Mouse (Mus musculus) left cerebral cortex, adult 2 months (tissue): ENCODE measurements around the gene Drc7. TPM values are rescaled to one million over a fixed set of nuclear protein-coding genes. Genes with fewer than 3 reads are reported as not detected.
"Not testable (repeated sequence)": the region's sequence is repeated elsewhere in the genome, so short reads cannot be mapped to it uniquely, and the experiment has no call there.

Experiments used
- DNase-seq, 2 experiments: peaks; one replicate each; pipeline ENCODE4 v3.0.0; 2021 to 2022; ENCODE audit warnings: low spot score in 2 of 2, mixed read lengths in 1 of 2; ENCODE audit errors: extremely low spot score in 1 of 2
- H3K27ac ChIP-seq: fragments of 200-600 bp; 2 replicates; pipeline ENCODE4 v1.8.1; 2022
- H3K4me3 ChIP-seq: fragments of 200-600 bp; 2 replicates; pipeline ENCODE4 v1.8.1; 2022
- CTCF ChIP-seq: fragments of 200-600 bp; IDR thresholded peaks from 2 replicates; pipeline ENCODE4 v1.8.1; 2022; ENCODE audit warnings: antibody characterized with exemption, mild to moderate bottlenecking, moderate library complexity
- intact Hi-C: fragments of 180-260 bp; cut with DNase I; formaldehyde crosslinking; loops from one replicate; pipeline ENCODE4 v1.15.1; 2025
- long read RNA-seq, 2 experiments: library from polyadenylated mRNA; stranded (forward); transcript quantifications; one replicate each; pipeline ENCODE4 v2.0.0; 2021; ENCODE audit warnings: borderline mapping rate in 2 of 2
- total RNA-seq, 2 experiments: library from RNA; stranded (reverse); gene quantifications; 2 replicates each; pipeline ENCODE4 v1.2.3; 2021

Drc7 gene
- total RNA-seq: 1 to 10 TPM in 1 of 2 experiments, under 1 TPM in 1; 0.75 to 1.1 TPM
- long read RNA-seq, experiment 1: 0 reads
- long read RNA-seq, experiment 2: 0 reads

DNA sequence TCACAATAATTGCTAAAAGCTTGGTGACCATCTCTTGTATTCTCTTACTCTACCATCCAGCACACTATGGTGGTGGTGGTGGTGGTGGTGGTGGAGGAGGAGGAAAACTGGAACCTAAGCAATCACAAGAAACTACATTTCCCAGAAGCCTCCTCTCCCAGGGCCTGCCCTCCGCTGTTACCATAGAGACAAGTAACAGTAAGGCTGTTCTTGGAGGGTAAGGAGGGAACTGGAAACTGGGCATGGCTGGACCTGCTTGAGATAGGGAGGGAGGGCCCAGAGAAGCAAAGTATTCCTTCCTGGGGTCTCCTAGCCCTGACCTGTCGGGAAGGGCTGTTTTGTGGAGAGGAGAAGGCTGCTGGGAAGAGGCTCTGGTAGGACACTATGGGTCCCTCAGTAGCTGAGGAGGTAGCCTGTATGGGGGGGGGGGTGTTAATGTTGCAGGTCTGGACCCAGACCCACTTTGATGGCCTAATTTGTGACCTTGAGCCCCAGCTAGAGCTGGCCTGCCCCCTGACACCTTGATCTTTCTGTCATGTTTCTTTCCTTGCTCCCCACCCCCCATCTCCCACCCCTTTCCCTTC, at the start of gene Drc7:
Drc7 (plus strand) TSS at position 177 of the 584 bp plus-strand sequence.
- Histone ChIP-seq H3K4me3 (no peak within 1 kb of the TSS), H3K27ac (no peak within 1 kb of the TSS)
- DNase-seq: peak; percentile 14 to 22
- intact Hi-C loops: no loop called here
- no peak for TF ChIP-seq CTCF

- no peak for DNase-seq
- H3K27ac ChIP-seq: no peak overlapping the region
- intact Hi-C loops: no loop called here
- no peak for TF ChIP-seq CTCF
- no peak overlapping the region for H3K4me3 ChIP-seq
Observed at GRCm38 (mm10) chr8:95012442-95012919, 42.4 kb upstream of the Drc7 start.

- intact Hi-C loops: no loop called here
- H3K4me3 ChIP-seq: no peak overlapping the region
- DNase-seq: no peak
- TF ChIP-seq CTCF: no peak
- H3K27ac ChIP-seq: no peak overlapping the region
Observed at GRCm38 (mm10) chr8:95015866-95016265, 39.0 kb upstream of the Drc7 start.

GRCm38 (mm10) chr8:95016684-95017083, 38.2 kb upstream of the Drc7 start:
- intact Hi-C loops: no loop called here
- no peak overlapping the region for H3K4me3 ChIP-seq
- TF ChIP-seq CTCF: no peak
- H3K27ac ChIP-seq: no peak overlapping the region
- DNase-seq: no peak

GRCm38 (mm10) chr8:95017451-95017850, 37.5 kb upstream of the Drc7 start, which contains the start of gene Adgrg3:
Gene Adgrg3 (plus strand): TSS chr8:95017692.
- DNase-seq: no peak
- intact Hi-C loops: no loop called here
- Histone ChIP-seq H3K27ac (no peak within 1 kb of the TSS), H3K4me3 (no peak within 1 kb of the TSS)
- TF ChIP-seq CTCF: no peak

DNA sequence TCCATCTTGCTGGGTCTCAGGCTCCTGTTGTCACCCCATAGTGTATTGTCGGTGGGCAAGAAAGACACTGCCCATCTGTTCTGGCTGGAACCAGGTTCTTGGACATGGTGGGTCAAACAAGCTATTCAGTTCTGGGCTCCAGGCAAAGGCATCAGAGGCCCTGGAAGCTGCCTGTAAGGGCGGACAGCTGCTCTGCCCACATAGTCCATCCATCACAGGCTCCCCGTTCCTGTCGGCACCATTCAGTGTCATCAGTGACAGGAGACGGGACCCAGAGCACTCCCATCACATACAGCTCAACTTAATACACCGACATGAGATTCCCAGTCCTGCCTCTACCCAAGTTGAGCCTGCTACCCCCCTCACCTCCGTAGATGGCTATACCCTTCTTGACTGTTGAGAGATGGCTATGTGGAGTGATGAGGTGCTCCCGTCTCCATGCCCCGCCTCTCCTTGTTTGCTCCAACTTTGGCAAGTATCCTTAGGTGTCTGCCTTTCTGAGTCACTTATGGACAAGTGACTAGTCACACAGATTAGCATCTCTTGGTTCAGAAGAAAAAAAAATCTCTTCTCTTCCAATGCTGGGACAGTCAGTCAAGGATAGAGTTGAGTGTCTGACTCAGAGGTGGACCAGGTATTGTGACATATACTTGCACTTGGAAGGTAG, 36.8 kb upstream of the Drc7 start:
- H3K27ac ChIP-seq: no peak overlapping the region
- no peak for TF ChIP-seq CTCF
- intact Hi-C loops: no loop called here
- DNase-seq: no peak
- H3K4me3 ChIP-seq: no peak overlapping the region

GRCm38 (mm10) chr8:95020293-95020777, 34.6 kb upstream of the Drc7 start:
- Histone ChIP-seq H3K4me3 (no peak overlapping the region), H3K27ac (no peak overlapping the region)
- DNase-seq: no peak
- intact Hi-C loops: no loop called here
- TF ChIP-seq CTCF: no peak

DNA sequence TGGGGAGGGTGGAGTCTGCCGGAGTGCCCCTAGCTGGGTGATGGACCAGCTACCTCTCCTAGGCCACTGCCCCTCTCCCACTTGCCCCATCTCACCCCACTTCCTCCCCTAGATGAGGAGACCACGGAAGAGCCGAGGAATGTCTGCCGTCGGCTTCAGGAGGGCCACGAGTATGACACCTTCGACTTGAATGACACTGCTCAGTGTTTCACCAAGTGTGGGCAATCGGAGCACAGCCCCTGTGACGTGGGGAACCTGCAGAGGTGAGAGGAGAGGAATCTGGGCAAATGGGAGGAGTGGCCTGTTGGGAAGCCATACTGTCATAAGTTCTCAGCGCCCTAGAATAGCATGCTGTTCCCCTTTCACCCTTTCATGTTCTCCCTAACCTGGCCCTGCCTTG, 34.1 kb upstream of the Drc7 start:
- no peak overlapping the region for H3K4me3 ChIP-seq
- no peak for DNase-seq
- intact Hi-C loops: no loop called here
- TF ChIP-seq CTCF: no peak
- no peak overlapping the region for H3K27ac ChIP-seq

GRCm38 (mm10) chr8:95023201-95023600, 31.7 kb upstream of the Drc7 start:
- TF ChIP-seq CTCF: no peak
- intact Hi-C loops: no loop called here
- H3K27ac ChIP-seq: no peak overlapping the region
- no peak for DNase-seq
- H3K4me3 ChIP-seq: no peak overlapping the region

DNA sequence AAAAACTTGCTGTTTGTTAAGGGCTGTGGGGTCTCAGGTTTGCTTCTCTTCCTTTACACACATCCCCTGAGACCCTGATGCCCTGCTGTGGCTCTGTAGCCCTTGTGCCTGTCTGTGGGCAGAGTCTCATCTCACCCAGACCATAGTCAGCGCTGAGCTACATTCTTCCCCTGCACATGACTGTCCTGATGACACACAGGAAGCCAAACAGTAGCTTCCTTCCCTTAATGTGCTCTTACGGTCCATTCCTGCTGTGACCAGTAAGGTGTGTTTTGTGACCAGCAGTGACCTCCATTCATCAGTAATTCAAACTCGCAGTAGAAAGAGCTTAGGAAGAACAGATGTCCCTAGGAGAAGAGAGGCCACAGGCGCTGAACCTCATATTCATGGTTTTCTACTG, 30.5 kb upstream of the Drc7 start:
- DNase-seq: no peak
- Histone ChIP-seq H3K4me3 (no peak overlapping the region), H3K27ac (no peak overlapping the region)
- intact Hi-C loops: no loop called here
- TF ChIP-seq CTCF: no peak

GRCm38 (mm10) chr8:95025421-95025820, 29.5 kb upstream of the Drc7 start:
- H3K27ac ChIP-seq: no peak overlapping the region
- DNase-seq: no peak
- peak; percentile 44 for TF ChIP-seq CTCF
- intact Hi-C loops: no loop called here
- H3K4me3 ChIP-seq: no peak overlapping the region

DNA sequence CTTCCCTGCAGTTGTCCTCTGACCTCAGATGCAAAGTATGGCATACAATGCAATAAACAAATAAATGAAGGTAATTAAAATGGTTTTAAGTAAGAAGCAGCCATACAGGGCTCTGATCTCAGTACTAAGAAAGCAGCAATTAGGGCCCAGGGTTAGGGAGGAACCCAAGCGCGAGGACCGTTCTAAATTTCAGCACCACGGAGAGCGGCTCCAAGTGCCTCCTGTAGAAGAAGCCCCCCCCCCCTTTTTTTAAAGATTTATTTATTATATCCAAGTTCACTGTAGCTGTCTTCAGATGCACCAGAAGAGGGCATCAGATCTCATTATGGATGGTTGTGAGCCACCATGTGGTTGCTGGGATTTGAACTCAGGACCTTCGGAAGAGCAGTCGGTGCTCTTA, 26.5 kb upstream of the Drc7 start:
- DNase-seq, H3K27ac ChIP-seq, intact Hi-C loops, H3K4me3 ChIP-seq: not testable (repeated sequence)
